Mouse (Mus musculus) olfactory bulb, adult 2 months (tissue): Measurements from ENCODE around the gene Ctse. TPM values are rescaled to one million over a fixed set of nuclear protein-coding genes. Genes with fewer than 3 reads are reported as not detected.

Experiments
- H3K27ac ChIP-seq: fragments of 200-500 bp; 2 replicates; pipeline ENCODE4 v1.5.1; 2012; ENCODE audit warnings: low read depth, low read length; ENCODE audit not compliant: insufficient read depth
- H3K4me1 ChIP-seq: fragments of 200-500 bp; 2 replicates; pipeline ENCODE4 v1.6.1; 2012; ENCODE audit warnings: low read length; ENCODE audit not compliant: control insufficient read depth, insufficient read depth
- H3K4me3 ChIP-seq: fragments of 200-500 bp; 2 replicates; pipeline ENCODE4 v1.5.1; 2012; ENCODE audit warnings: mild to moderate bottlenecking, low read depth, low read length, moderate library complexity; ENCODE audit not compliant: insufficient read depth
- CTCF ChIP-seq: fragments of 200-500 bp; IDR thresholded peaks from 2 replicates; pipeline ENCODE4 v1.5.1; 2012; ENCODE audit warnings: low read depth, mild to moderate bottlenecking, low read length, moderate library complexity; ENCODE audit not compliant: insufficient read depth
- POLR2A ChIP-seq: fragments of 200-500 bp; IDR thresholded peaks from 2 replicates; pipeline ENCODE4 v1.6.1; 2012; ENCODE audit warnings: mild to moderate bottlenecking, low read depth, low read length, moderate library complexity; ENCODE audit not compliant: insufficient read depth
- WGBS: fragments of 180-500 bp; shearing (Covaris S2); methylation state at CpG from one replicate; pipeline ENCODE4 v1.1.7; 2018; 5-methylcytosine and 5-hydroxymethylcytosine counted together
- polyA plus RNA-seq: library from polyadenylated mRNA; stranded (reverse); fragments of >200 nt; gene quantifications from 2 replicates; pipeline ENCODE4 v1.2.4, GENCODE M21; 2012; ENCODE audit warnings: low replicate concordance; ENCODE audit not compliant: missing spikeins, insufficient read depth, insufficient read length

Gene Ctse
- polyA plus RNA-seq, 1 experiment: not detected

DNA sequence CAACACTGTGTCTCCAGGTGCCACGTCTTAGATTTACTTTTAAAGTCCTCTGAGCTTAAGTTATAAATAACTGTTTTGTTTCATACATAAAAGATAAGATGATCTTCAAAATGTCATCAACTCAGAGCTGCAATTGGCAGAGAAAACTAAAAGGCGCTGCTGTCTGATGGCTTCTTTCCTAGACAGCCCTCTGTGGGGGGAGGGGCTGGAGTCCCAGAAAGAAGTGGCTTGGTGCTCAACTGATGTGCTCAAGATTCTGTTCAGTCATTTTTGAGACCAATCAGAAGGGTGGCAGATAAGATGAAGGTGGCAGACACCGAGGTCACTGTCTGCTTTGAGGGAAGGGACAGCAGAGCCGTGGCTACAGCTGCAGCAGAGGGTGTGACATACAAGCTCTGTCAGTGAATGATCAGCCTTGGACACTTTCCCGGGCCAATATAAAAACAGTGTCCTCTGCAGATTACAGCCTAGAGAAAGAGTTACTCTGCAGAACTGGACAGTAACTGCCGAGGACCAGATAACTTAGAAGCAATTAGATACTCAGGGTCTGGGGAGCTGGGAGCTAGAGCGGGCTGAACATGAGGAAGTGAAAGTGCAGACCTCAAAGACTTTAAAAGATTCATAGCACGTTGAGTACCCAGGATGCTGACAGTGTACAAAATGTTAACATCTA is 64.1 kb downstream of the Ctse start:
- 85% methylated on average over 8 of the region's 8 CpGs for WGBS
- Histone ChIP-seq H3K27ac (no peak overlapping the region), H3K4me1 (no peaks in the 10 kb centered on the region), H3K4me3 (no peak overlapping the region)
- no peak for TF ChIP-seq POLR2A
- TF ChIP-seq CTCF: no peak

DNA sequence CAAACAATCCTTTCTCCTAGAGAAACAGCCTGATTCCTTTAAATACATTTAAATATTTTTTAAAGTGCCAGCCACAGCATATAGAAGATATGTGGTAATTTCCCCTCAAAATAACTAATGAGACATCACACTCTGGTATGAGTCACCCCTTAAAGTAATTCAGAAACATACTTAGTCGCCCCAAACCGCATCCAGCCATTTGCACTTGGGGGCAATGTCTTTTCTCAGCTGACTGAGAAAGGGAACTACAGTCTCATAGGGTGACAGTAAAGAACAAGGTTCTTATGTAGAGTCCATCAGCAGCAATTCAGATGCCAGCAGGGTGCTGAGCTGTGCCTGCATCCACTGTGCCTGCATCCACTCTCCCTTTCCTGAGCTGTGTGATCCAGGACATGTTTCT is 65.4 kb downstream of the Ctse start:
- WGBS: 36% methylated on average over 2 of the region's 2 CpGs
- Histone ChIP-seq H3K27ac (no peak overlapping the region), H3K4me1 (no peaks in the 10 kb centered on the region), H3K4me3 (no peak overlapping the region)
- no peak for TF ChIP-seq CTCF
- no peak for TF ChIP-seq POLR2A

DNA sequence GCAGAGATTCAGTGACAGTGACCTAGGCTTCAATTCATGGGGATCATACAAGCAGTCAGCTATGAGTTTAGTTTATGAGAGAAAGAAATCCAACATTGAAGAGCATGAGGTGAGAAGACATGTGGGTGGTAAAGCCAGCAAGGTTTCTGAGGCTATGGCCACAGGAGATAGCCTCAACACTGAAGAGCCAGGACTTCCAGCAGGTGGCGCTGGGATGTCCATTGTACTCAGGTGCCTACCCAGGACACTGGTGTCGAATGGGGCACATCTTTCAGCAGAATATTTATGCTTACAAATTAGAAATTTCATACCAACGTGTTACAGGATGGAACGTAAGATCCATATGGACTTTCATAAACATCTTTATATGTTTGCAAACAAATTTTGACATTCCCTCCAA is 70.2 kb downstream of the Ctse start:
- no peaks in the 10 kb centered on the region for H3K4me1 ChIP-seq
- no peak overlapping the region for H3K27ac ChIP-seq
- WGBS: 50% methylated on average over 4 of the region's 4 CpGs
- no peak for TF ChIP-seq CTCF
- TF ChIP-seq POLR2A: no peak
- no peak overlapping the region for H3K4me3 ChIP-seq

DNA sequence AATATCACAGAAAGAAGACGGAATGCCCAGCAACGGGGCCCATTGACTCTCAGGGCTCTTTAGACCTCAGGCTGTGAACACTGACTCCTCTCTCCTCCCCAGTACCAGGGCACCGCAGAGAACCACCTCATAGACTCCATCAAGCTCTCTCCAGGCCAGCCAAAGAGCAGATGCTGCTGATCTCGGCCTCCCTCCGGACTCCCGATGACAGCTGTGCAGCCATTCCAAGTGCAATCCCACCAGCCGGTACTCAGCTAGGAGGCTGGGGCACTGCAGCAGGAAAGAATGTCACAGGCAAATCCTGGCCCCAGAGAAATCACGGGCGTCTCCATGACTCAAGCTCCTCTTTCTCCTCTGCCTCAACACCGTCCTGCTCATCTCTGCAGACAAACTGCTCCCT is 73.4 kb downstream of the Ctse start:
- H3K4me3 ChIP-seq: no peak overlapping the region
- TF ChIP-seq POLR2A (no peak), CTCF (no peak)
- 89% methylated on average over 10 of the region's 10 CpGs for WGBS
- H3K27ac ChIP-seq: no peak overlapping the region
- H3K4me1 ChIP-seq: no peaks in the 10 kb centered on the region

DNA sequence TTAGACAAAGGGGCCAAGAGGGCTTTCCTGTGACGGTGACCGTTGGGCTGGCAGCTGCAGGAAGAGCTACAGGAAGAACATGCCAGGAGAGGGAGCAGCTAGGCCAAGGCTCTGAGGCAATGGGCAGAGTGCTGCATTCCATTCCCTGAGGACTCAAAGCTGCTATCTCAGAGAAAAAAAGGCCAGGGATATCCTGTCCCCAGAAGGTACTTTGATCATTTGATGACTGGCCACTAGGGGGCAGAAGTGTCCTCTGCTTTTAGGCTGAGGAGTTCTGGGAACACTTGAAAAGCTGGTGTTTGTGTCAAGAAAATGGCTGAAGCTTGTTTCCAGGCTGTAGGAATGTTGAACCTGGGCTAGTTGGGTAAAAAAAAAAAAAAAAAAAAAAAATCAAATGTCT is 74.3 kb downstream of the Ctse start:
- Histone ChIP-seq H3K27ac (no peak overlapping the region), H3K4me3 (no peak overlapping the region), H3K4me1 (no peaks in the 10 kb centered on the region)
- no peak for TF ChIP-seq CTCF
- no peak for TF ChIP-seq POLR2A
- 51% methylated on average over 2 of the region's 2 CpGs for WGBS

DNA sequence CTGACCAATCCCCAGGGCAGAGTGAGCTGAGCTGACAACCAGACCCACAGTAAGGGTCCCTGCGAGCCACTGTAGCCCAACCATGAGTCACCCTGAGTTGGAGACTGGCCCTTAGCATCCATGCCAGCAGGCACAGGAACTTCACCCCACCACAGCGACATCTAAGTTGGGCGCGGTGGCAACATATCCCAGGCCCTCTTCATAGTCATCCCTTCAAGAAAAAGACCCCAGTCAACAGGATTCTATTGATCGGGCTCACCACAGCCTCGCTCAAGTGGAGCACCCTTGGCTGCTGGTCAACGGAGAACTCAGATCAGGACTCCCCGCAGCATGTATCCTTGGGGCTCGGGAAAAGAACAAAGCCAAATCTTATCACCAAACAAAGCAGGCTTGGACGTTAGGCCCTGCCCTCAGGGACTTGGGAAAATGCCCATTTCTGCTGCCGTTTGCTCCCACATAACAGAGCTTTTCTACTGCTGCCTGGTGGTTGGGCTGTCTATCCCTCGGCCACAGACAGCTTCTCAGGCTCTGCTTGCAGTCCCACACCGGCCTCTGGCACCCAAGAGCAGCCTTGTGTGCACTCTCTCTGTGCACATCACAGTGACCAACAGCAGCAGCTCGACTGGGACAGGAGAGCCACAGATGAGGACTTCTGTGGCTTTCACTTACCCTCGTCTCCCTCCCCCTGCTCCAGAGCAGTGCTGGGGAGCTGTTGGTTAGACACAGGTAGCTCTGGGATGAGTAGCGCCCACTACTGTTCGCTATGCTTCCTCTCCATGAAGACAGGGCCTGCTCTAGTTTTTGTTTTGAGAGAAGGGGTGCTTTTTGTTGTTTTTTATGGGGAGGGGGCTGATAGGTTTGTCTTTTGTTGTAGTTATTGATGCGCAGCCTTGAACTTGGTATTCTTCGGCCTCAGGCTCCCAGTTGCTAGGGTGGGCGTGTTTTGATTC is 76.6 kb downstream of the Ctse start:
- TF ChIP-seq POLR2A (no peak), CTCF (no peak)
- no peak overlapping the region for H3K27ac ChIP-seq
- H3K4me3 ChIP-seq: no peak overlapping the region
- no peaks in the 10 kb centered on the region for H3K4me1 ChIP-seq
- WGBS: 67% methylated on average over 20 of the region's 20 CpGs

DNA sequence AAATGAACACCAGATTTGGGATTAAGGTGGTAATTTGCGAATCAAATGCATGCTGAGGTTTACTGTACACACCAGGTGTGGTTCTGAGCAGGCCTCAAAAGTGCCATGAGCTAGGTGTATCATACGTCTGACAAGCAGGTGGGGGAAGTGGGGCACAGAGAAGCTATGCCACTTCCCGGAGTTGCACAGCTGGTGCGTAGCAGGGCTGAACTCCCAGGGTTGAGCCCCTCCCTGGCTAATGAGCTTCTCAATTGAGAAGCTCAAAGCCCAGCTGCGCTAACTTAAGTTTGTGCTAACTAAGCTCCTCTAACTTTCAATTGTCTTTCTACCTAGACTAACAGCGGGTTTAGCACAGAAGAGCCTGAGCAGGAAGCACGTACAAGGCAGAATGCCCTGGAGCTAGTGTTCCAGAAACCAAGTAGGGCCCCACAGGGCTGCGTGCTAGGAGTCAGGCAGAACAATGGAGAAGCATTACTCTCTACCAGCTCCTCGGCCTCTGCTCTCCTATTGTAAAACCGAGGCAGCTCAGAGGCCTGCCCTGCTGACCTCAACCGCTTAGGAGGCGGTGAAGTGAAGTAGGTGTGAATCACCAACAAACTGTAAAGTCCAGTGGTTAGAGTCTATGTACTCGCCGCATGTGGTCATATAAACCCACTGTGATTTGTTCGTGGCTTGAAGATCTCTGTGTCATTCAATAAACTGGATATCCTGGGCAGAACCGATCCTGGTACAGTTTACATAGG is 81.0 kb downstream of the Ctse start:
- WGBS: 82% methylated on average over 16 of the region's 16 CpGs
- no peaks in the 10 kb centered on the region for H3K4me1 ChIP-seq
- no peak overlapping the region for H3K27ac ChIP-seq
- no peak for TF ChIP-seq POLR2A
- no peak for TF ChIP-seq CTCF
- H3K4me3 ChIP-seq: no peak overlapping the region

DNA sequence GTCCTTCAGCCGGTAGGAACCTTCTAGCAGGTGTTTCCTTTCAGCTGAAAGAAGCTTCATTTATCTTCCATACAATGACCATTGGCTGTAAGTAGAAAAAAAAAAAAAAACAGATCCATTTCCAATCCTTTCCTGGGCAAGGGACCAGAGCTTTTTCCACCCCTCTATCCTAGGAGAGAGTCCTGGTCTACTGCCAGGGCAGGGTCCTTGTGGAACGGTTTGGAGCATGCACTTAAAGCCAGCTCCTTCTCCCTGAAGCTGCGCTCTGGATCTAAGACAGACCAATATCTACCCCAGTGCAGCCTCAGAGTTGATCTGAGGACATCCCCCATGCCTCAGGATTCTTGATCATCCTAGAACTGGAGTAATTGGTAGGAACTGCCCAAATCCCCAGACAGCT is 83.9 kb downstream of the Ctse start:
- 85% methylated on average over 3 of the region's 3 CpGs for whole genome bisulfite sequencing
- no peaks in the 10 kb centered on the region for H3K4me1 ChIP-seq
- no peak overlapping the region for H3K4me3 ChIP-seq
- no peak for TF ChIP-seq CTCF
- no peak for TF ChIP-seq POLR2A
- H3K27ac ChIP-seq: no peak overlapping the region
